In genomic region chr7:16988405-16988804, GRCm38 (mm10) we compare ENCODE assay signal across 7 mouse cellular contexts. TPM values are rescaled to one million over a fixed set of nuclear protein-coding genes. Genes with fewer than 3 reads are reported as not detected.
DNase-seq lines count a peak whose midpoint lies in the region; ATAC-seq and TF ChIP-seq lines count a peak whose summit lies in the region.

No protein-coding gene starts in this region.

- WGBS in kidney, embryonic 16.5 days = 30% methylated on average over 3 of the region's 3 CpGs
- WGBS in liver, postnatal 0 days (ENCODE audit: insufficient replicate concordance) = 57% methylated on average over 3 of the region's 3 CpGs

- no peak overlapping the region for H3K4me3 ChIP-seq in gastrocnemius, adult 2 months
- no peak overlapping the region for H3K4me3 ChIP-seq in kidney, embryonic 16.5 days (ENCODE audit: low read length)
- H3K4me3 ChIP-seq in liver, postnatal 0 days (ENCODE audit: low read depth, low read length) = no peak overlapping the region

- no peak overlapping the region for H3K9ac ChIP-seq in kidney, embryonic 16.5 days (replicated peaks; ENCODE audit: low read length)
- H3K9ac ChIP-seq in liver, postnatal 0 days (replicated peaks) = no peak overlapping the region

- no peak for TF ChIP-seq EP300 in liver, postnatal 0 days (IDR thresholded peaks at IDR 0.05; ENCODE audit: low read depth)

- TF ChIP-seq CTCF in gastrocnemius, adult 2 months (IDR thresholded peaks at IDR 0.05) = no peak
- no peak for TF ChIP-seq CTCF in liver, postnatal 0 days (IDR thresholded peaks at IDR 0.05; ENCODE audit: low read depth)

- no peak overlapping the region for H3K27ac ChIP-seq in gastrocnemius, adult 2 months
- peak overlapping the region; percentile 39; the same call in 1 of the 2 replicates for H3K27ac ChIP-seq in kidney, embryonic 16.5 days (ENCODE audit: low read length)
- H3K27ac ChIP-seq in liver, postnatal 0 days (ENCODE audit: low read depth) = no peak overlapping the region

- H3K9me3 ChIP-seq in kidney, embryonic 16.5 days (ENCODE audit: low read length) = no peaks in the 10 kb centered on the region
- no peaks in the 10 kb centered on the region for H3K9me3 ChIP-seq in liver, postnatal 0 days (ENCODE audit: low read length)

- H3K4me1 ChIP-seq in kidney, embryonic 16.5 days (ENCODE audit: insufficient read depth, low read length) = peaks cover 31% of the 10 kb centered on the region
- H3K4me1 ChIP-seq in liver, postnatal 0 days (ENCODE audit: insufficient read depth) = peaks cover 9% of the 10 kb centered on the region

- no peaks in the 10 kb centered on the region for H3K27me3 ChIP-seq in kidney, embryonic 16.5 days (ENCODE audit: insufficient read depth, low read length)
- no peaks in the 10 kb centered on the region for H3K27me3 ChIP-seq in liver, postnatal 0 days (ENCODE audit: insufficient read depth, low read length)

- H3K36me3 ChIP-seq in kidney, embryonic 16.5 days (ENCODE audit: insufficient read depth, low read length) = no peaks in the 10 kb centered on the region
- H3K36me3 ChIP-seq in liver, postnatal 0 days (replicated peaks; ENCODE audit: insufficient read depth, low read length) = no peaks in the 10 kb centered on the region

- intact Hi-C loops in gastrocnemius, adult 2 months (cut with DNase I) = no loop called here

- DNase-seq in lung, adult 18-20 months = peak; percentile 45 to 46
- DNase-seq in lung, postnatal 25 days (ENCODE audit: low spot score) = no peak
- DNase-seq in gastrocnemius, adult 2 months = peak; percentile 64
- DNase-seq in ovary, postnatal 36 days (ENCODE audit: low spot score) = peak; percentile 67
- no peak for DNase-seq in cerebellum, postnatal 25 days
- DNase-seq in liver, postnatal 0 days = no peak

- no peak overlapping the region for H3K4me2 ChIP-seq in kidney, embryonic 16.5 days (replicated peaks; ENCODE audit: low read depth, low read length)
- no peak overlapping the region for H3K4me2 ChIP-seq in liver, postnatal 0 days (ENCODE audit: low read depth, low read length)

- ATAC-seq in kidney, embryonic 16.5 days (ENCODE audit: low FRiP score, low TSS enrichment) = no peak
- no peak for ATAC-seq in liver, postnatal 0 days

RNA-seq across cellular contexts. Expression of gene Ccdc8, which starts 4.1 kb away (rescaled TPM):
- total RNA-seq in gastrocnemius, adult 2 months (2021) = 1 to 10 TPM in 1 of 2 experiments, under 1 TPM in 1; 0.74 to 1.5 TPM
- polyA plus RNA-seq in kidney, embryonic 16.5 days (2015; fragmentation: Nextera tagmentation; extraction: Ambion mirVana) = 49.6 and 53.8 TPM in 2 replicates
- 1.1 and 1.3 TPM in 2 replicates for polyA plus RNA-seq in liver, postnatal 0 days (2015; fragmentation: Nextera tagmentation; extraction: Ambion mirVana)

RNA-seq across cellular contexts. Expression of gene Gm42372, which starts 5.5 kb away (rescaled TPM):
- not detected for total RNA-seq in gastrocnemius, adult 2 months (2021)
- 0.20 and 0.26 TPM in 2 replicates for polyA plus RNA-seq in kidney, embryonic 16.5 days (2015; fragmentation: Nextera tagmentation; extraction: Ambion mirVana)
- polyA plus RNA-seq in liver, postnatal 0 days (2015; fragmentation: Nextera tagmentation; extraction: Ambion mirVana) = not detected in 2 replicates

RNA-seq across cellular contexts. Expression of gene Pnmal1, which starts 28.9 kb away (rescaled TPM):
- total RNA-seq in gastrocnemius, adult 2 months (2021) = not detected
- polyA plus RNA-seq in kidney, embryonic 16.5 days (2015; fragmentation: Nextera tagmentation; extraction: Ambion mirVana) = 0.62 and 0.65 TPM in 2 replicates
- 0.02 and 0.04 TPM in 2 replicates for polyA plus RNA-seq in liver, postnatal 0 days (2015; fragmentation: Nextera tagmentation; extraction: Ambion mirVana)

RNA-seq across cellular contexts. Expression of gene Ppp5c, which starts 39.3 kb away (rescaled TPM):
- total RNA-seq in gastrocnemius, adult 2 months (2021) = 10 to 100 TPM; 64.8 to 65.8 TPM
- polyA plus RNA-seq in kidney, embryonic 16.5 days (2015; fragmentation: Nextera tagmentation; extraction: Ambion mirVana) = 122 and 125 TPM in 2 replicates
- 26.9 and 32.1 TPM in 2 replicates for polyA plus RNA-seq in liver, postnatal 0 days (2015; fragmentation: Nextera tagmentation; extraction: Ambion mirVana)

RNA-seq across cellular contexts. Expression of gene Pnmal2, which starts 43.9 kb away (rescaled TPM):
- total RNA-seq in gastrocnemius, adult 2 months (2021) = under 1 TPM; 0.74 to 0.86 TPM
- 7.4 and 7.5 TPM in 2 replicates for polyA plus RNA-seq in kidney, embryonic 16.5 days (2015; fragmentation: Nextera tagmentation; extraction: Ambion mirVana)
- 0.06 and 0.09 TPM in 2 replicates for polyA plus RNA-seq in liver, postnatal 0 days (2015; fragmentation: Nextera tagmentation; extraction: Ambion mirVana)

Comparison
In these comparisons a context has a peak if more than half of its experiments do, and no peak if none do; other contexts are left out.
1. DNase-seq: peak in lung, adult 18-20 months (2 of 2), gastrocnemius, adult 2 months (single experiment) and ovary, postnatal 36 days (single experiment); none in lung, postnatal 25 days (single experiment), cerebellum, postnatal 25 days (0 of 2) and liver, postnatal 0 days (single experiment).
2. RNA of gene Ccdc8, which starts 4.1 kb away (polyA plus RNA-seq): 49.6 to 53.8 TPM in kidney, embryonic 16.5 days; 1.1 to 1.3 TPM in liver, postnatal 0 days; every median in the first group is over 10 times any median in the second.